Mouse (Mus musculus) adrenal gland, postnatal 4 days (tissue): ENCODE measurements around the gene Nt5c2. TPM values are rescaled to one million over a fixed set of nuclear protein-coding genes. Genes with fewer than 3 reads are reported as not detected.

Experiments used
- DNase-seq, 2 experiments: peaks; one replicate each; pipeline ENCODE4 v3.0.0; 2021 to 2022; ENCODE audit warnings: low spot score in 2 of 2, mixed read lengths in 2 of 2
- total RNA-seq, 2 experiments: library from RNA; stranded (reverse); gene quantifications; 2 replicates each; pipeline ENCODE4 v1.2.3; 2021

The Nt5c2 gene
- total RNA-seq, 2 experiments from 2014 or later: 106 to 107 TPM

GRCm38 (mm10) chr19:46969286-46969985 is 45.5 kb downstream of the Nt5c2 start:
- DNase-seq: no peak

DNA sequence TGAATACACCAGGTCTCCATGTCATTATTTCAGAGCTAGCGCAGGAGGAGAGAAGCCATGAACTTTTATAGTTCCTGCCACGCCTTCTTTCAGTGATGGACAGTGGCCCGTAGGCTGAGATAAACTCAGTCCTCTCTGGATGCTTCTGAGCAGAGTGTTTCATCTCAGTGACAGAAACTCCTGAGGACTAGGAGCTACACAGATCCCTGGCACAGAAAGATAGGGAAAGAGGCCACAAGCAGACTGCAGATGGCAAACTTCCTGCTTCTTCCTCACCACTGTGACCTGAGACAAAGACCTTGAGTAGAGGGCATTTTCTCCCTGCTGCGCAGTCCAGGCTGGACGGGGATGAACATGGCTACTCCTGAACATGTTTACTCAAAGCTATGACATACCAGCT is 46.1 kb downstream of the Nt5c2 start:
- no peak for DNase-seq

DNA sequence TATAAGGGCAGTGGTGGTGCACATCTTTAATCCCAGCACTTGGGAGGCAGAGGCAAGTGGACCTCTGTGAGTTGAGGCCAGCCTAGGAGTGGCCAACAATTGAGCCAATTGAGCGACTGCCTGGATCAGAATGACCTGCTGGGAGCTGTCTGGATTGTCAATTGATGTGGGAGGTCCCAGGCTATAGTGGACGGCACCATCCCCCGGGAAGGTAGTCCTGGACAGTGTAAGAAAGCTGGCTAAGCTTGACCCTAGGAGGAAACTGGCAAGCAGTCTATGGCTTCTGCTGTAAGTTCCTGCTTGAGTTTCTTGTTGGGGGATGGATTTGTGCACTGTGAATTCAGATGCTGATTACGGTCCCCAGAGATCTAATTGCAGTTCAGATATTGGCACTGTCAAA is 47.1 kb downstream of the Nt5c2 start:
- DNase-seq: no peak

DNA sequence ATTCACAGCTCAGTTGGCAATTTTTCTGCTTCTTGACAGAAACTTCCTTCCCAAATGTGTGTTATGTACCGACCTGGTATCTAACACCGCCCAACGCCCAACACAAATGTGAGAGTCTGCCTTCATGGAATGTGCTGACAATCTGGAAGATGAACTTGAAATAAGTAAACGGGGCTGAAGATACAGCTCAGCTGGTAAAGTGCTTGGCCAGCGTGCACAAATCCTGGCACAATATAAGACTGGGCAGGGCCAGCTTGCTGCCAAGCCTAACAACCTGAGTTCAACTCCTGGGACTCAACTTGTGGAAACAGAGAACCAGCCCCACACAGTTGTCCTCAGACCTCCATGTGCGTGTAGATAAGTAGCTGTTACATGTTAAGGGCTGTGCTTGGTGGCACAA is 48.6 kb downstream of the Nt5c2 start:
- no peak for DNase-seq

GRCm38 (mm10) chr19:46965496-46965895 is 49.5 kb downstream of the Nt5c2 start:
- DNase-seq: no peak

GRCm38 (mm10) chr19:46964353-46964752 is 50.6 kb downstream of the Nt5c2 start:
- no peak for DNase-seq

DNA sequence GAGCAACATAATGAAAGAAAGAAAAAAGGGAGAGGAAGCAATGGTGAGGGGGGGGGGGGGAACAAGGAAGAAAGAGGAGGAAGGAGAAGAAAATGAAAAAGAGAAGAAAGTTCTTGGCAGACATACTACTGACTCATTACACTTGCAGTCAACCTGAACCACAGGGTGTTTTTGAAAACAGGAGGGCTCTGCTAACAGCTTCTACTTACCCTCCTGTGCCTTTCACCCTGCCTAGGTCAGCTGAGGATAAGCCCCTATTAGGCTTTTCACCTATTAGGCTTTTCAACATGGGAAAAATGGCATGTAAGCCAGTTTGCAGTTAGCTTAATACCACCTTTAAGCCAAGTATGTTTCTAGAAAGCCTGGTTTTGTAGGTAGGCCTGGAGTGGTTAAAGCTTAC is 51.5 kb downstream of the Nt5c2 start:
- DNase-seq: no peak

- no peak for DNase-seq
Observed at GRCm38 (mm10) chr19:46962841-46963240, 52.1 kb downstream of the Nt5c2 start.

- DNase-seq: peak; percentile 61 to 68
Observed at GRCm38 (mm10) chr19:46962171-46962772, 52.7 kb downstream of the Nt5c2 start.

- DNase-seq: peak; percentile 58 to 70
Observed at GRCm38 (mm10) chr19:46961652-46962051, 53.3 kb downstream of the Nt5c2 start.

DNA sequence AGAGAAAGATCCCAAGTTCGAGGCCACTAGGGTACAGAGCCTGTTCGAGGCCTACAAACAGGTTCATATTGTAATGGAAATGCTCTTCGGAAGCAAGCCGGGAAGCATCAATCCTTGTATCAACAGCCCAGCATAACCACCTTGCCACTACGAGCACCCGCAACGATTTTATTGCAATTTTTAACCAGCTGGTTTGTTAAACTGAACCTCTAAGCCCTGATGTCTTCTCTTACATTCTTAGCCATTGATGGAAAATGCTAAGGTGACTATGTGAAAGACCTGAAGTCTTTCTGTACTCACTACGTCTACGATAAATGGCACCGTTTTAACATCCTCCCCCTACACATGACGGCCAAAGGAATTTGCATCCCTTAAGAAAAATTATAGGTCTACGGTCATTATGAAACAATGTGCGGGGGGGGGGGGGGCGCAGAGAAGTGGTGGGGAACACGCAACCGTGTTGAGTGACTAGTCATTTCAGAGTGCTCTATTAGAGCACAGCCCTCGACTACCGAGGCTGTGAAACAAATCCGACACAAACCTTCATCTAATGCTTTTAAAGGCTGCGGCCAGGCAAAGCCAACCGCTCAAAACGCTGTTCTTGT is 53.8 kb downstream of the Nt5c2 start:
- no peak for DNase-seq

GRCm38 (mm10) chr19:46960101-46961046 is 54.6 kb downstream of the Nt5c2 start:
- DNase-seq: no peak

GRCm38 (mm10) chr19:46959536-46959935 is 55.4 kb downstream of the Nt5c2 start:
- no peak for DNase-seq

DNA sequence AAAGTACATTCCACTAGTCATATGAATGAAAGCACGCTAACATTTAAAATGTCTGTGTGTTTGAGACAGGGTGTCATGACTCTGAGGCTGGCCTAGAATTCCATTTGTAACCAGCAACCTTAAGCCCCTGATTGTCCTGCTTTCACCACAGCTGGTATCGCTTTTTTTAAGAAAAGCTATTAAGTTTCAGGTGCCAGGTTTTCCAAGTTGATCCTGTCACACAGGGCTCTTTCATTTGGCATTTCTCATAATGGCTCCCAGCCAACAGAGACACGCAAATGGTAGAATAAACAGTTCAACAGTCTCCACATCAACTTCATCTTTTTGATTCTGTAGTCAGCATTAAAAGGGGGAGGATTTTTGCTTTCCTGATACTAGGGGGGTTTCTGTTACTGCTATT is 56.4 kb downstream of the Nt5c2 start:
- DNase-seq: no peak

DNA sequence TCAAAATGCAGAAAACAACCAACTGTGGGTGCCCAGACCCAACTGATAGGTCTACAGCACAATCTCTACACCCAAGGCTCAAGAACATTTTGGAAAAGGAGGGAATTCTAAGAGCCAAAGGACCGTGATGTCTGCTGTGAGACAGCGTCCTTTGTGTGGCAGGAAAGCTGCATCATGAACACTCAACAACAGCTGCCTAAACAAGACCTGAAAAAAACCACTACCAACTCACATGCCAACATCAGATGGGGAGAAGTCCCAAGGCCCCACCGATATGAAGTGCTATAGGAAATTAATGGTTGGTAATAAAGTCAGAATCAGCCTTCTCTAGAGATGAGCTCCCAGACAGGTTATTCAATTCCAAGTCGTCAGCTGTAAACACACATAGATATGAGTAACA is 57.0 kb downstream of the Nt5c2 start:
- DNase-seq: no peak

DNA sequence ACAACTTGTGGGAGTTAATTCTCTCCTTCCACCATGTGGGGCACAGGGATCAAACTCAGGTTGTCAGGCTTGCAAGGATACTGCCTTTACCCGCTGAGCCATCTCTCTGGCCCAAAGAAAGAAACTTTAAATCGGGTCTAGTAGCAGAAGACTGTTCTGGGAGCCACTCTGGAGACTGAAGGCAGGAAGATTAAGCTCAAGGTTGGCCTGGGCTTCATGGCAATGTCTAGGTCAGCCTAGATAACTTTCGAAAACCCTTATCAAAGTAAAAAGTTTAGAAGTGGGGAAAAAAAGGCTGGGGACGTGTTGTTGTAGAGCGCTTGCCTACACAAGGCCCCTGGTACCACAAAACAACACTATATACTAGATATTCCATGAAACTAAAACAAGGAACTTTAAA is 58.0 kb downstream of the Nt5c2 start:
- DNase-seq: no peak

DNA sequence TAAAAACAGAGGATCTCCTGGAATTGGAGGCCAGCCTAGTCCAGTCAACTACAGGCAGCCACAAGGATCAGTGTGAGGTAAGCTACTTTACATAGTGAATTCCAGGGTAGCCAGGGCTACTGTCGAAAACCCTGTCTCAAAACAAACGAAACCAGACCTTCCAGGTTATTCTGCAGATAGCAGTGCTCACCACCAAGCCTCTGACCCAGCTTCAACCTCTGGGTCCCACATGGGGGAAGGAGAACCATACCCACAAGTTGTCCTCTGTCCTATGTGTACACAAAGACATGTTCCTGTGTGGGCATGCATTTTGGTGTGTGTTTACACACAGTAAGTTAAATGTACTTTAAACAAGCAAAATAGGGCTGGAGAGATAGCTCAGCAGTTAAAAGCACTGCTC is 58.5 kb downstream of the Nt5c2 start:
- DNase-seq: no peak

DNA sequence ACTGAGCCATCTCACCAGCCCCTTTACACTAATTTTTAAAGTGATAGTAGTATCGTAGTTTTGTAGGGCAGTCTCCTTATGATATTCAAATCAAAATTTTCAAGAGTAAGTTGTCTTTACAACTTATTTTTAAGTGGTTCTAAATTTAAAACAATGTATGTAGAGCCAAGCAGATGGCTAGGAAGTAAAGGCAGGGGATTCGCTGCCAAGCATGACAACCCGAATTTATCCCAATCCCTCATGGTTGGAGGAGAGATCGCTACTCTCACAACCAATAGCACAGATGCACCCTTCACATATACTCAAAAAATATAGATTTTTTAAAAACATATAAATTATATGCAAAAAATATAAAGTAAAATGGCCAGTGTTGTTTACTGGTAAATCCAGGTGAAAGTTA is 59.3 kb downstream of the Nt5c2 start:
- no peak for DNase-seq

DNA sequence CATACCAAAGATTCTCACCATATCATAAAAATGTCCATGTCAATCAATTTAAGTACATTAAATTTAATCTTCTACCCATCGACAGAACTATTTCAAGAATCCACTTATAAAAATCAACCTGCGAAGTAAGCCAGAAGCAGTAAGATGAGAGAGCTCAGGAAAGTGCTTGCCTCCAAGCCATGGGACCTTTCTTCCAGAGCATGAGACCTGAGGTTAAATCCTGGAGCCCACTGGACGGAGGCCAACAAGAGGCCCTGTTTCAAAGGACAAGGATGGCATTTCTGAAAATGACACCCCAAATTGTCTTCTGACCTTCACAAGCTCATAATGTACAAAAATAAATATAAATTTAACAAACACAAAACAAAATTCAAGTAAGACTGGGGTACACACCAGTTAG is 61.4 kb downstream of the Nt5c2 start:
- DNase-seq: no peak

GRCm38 (mm10) chr19:46952986-46953385 is 62.0 kb downstream of the Nt5c2 start:
- DNase-seq: no peak

GRCm38 (mm10) chr19:46944341-46944740 is 70.6 kb downstream of the Nt5c2 start:
- no peak for DNase-seq

GRCm38 (mm10) chr19:46937173-46937572 is 77.8 kb downstream of the Nt5c2 start:
- DNase-seq: no peak
